Mouse (Mus musculus): ENCODE data around the gene Adam12. TPM values are rescaled to one million over a fixed set of nuclear protein-coding genes. Genes with fewer than 3 reads are reported as not detected.

The Adam12 gene
- polyA plus RNA-seq, 1 experiment from 2014 or later: 3.2 TPM

DNA sequence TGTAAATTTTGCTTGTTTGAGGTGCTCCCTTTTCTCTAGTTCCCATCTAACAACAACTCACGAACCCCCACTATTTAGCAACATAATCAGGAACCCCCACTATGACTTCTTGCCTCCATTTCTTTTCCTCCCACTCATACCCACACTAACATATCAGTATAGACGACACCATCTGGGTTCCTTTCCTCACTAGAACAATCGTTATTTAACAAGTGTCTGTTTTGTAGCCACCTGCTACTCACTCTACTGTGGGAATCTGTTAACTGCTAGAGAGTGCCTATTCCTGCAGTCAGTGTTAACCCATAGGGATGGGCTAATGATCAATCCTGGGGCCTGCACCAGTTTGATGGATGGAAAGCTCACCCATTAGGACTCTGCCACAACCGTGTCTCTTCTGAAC is 245.7 kb downstream of the Adam12 start:
- Histone ChIP-seq H3K27ac (replicated peaks) (no peak overlapping the region), H3K27me3 (replicated peaks) (no peaks in the 10 kb centered on the region), H3K4me3 (no peak overlapping the region), H3K4me1 (peaks cover 24% of the 10 kb centered on the region), H3K36me3 (no peaks in the 10 kb centered on the region), H3K4me2 (no peak overlapping the region), H3K9ac (no peak overlapping the region), H3K9me3 (no peaks in the 10 kb centered on the region)
- WGBS: 74% methylated on average over 4 of the region's 4 CpGs
- ATAC-seq (ENCODE audit: extremely low read depth, insufficient number of reproducible peaks, low FRiP score, low TSS enrichment): no peak

DNA sequence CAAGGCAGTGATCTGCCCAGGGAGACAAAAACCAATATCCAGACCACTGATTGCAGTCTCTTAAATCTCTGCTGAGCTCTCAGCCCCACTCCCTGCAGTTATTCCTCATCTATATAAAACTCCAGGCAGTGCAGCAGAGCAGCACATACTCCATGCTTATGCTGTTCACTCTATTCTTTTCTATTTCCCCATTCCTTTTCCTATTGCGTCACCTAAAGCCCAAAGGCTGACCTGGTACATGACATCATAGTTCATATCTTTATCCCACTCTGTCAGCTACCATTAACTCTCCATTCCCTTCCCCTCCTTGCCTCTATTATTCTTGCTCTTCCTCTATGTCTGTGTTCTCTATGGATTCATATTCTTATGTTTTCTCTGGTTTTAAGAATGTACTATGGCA is 246.3 kb downstream of the Adam12 start:
- Histone ChIP-seq H3K27ac (replicated peaks) (no peak overlapping the region), H3K4me1 (peaks cover 19% of the 10 kb centered on the region), H3K9me3 (no peaks in the 10 kb centered on the region), H3K4me2 (no peak overlapping the region), H3K9ac (no peak overlapping the region), H3K27me3 (replicated peaks) (no peaks in the 10 kb centered on the region), H3K4me3 (no peak overlapping the region), H3K36me3 (no peaks in the 10 kb centered on the region)
- WGBS: 71% methylated on average over 1 of the region's 1 CpGs
- no peak for ATAC-seq (ENCODE audit: extremely low read depth, insufficient number of reproducible peaks, low FRiP score, low TSS enrichment)

DNA sequence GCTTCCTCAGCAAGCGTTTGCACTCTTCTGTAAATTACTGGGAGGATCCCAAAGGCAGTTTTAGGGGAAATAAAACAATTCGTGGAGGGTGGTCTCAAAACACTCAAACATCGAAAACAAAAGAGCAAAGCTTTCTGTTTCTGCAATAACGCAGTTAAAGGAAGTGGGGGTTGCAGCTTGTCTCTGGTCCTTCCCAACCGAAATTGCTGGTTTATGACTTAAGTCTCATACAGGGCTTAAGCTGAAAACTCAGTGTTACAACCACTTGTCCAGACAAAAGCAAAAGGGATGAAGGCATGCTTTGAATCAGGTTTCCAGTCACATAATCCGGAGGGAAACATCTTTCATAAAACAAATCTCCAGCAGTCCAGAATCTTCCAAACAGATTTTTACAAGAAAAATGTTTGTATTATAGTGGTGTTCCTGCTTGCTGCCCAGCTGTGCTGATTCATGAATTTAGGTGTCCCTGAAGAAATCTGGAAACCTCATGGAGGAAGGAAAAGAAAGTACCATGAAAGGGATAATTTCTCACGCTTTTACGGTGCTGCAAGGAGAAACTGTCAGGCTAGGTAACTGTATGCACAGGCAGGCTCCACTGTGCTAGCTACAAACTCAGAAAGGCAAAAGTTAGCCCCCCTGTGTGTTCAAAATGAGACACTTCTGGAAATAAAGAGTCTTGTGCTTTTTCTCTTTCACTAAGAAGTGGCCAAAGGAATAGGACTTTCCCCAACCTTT is 255.4 kb downstream of the Adam12 start:
- no peak overlapping the region for H3K4me3 ChIP-seq
- H3K27me3 ChIP-seq (replicated peaks): no peaks in the 10 kb centered on the region
- WGBS: 64% methylated on average over 8 of the region's 8 CpGs
- no peaks in the 10 kb centered on the region for H3K36me3 ChIP-seq
- H3K27ac ChIP-seq (replicated peaks): no peak overlapping the region
- no peaks in the 10 kb centered on the region for H3K9me3 ChIP-seq
- H3K4me1 ChIP-seq: peaks cover 1% of the 10 kb centered on the region; the same call in 1 of the 2 replicates
- no peak overlapping the region for H3K4me2 ChIP-seq
- no peak for ATAC-seq (ENCODE audit: extremely low read depth, insufficient number of reproducible peaks, low FRiP score, low TSS enrichment)
- no peak overlapping the region for H3K9ac ChIP-seq

DNA sequence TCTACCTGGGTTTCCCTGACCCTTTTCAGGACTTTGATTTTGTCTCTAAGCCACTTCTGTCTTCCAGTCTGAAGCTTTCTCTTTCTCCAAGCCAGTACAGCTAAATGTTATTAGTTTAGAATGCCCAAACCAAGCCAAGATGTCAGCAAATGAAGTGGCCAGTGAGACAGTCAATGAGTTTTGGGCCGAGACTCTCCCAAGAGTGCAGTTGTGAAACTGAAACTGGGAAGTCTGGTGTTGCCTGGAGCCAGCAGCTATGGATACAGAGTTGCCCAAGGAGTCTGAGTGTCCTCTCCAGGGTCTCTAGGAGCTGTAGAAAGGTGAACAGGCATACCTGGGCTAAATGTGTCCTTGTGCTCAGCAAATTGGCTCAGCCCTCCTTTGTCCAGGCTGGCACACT is 260.9 kb downstream of the Adam12 start:
- H3K9ac ChIP-seq: no peak overlapping the region
- ATAC-seq (ENCODE audit: extremely low read depth, insufficient number of reproducible peaks, low FRiP score, low TSS enrichment): no peak
- 64% methylated on average over 1 of the region's 1 CpGs for WGBS

DNA sequence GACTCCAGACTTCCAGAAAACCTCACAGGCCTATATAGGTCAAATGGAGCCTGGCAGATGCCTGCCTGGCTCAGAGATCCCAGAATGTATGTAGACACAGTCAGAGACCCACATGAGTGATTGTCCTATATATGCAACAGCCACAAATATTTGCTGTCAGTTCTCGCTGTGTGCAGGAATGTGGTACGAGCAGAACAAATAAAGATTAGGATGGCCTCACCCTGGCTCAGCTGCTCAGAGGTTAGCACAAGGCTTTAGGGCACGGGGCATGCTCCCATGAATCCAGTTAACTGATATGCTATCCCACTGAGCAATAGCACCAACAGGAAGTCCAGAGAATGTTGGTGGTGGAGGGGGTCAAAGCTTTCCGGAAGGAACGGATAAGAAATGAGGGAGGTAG is 261.5 kb downstream of the Adam12 start:
- 0 out of 2 replicates have a peak overlapping the region, but pooled peaks have one; percentile 3 for H3K27ac ChIP-seq (replicated peaks)
- no peaks in the 10 kb centered on the region for H3K27me3 ChIP-seq (replicated peaks)
- WGBS: 33% methylated on average over 5 of the region's 5 CpGs
- peaks cover 17% of the 10 kb centered on the region for H3K4me1 ChIP-seq
- no peaks in the 10 kb centered on the region for H3K9me3 ChIP-seq
- H3K4me2 ChIP-seq: no peak overlapping the region
- no peak overlapping the region for H3K9ac ChIP-seq
- no peaks in the 10 kb centered on the region for H3K36me3 ChIP-seq
- no peak for ATAC-seq (ENCODE audit: extremely low read depth, insufficient number of reproducible peaks, low FRiP score, low TSS enrichment)
- H3K4me3 ChIP-seq: no peak overlapping the region

More for the DNA sequence above, 260.9 kb downstream of the Adam12 start:
- Histone ChIP-seq H3K4me3 (no peak overlapping the region), H3K4me2 (no peak overlapping the region), H3K27me3 (replicated peaks) (no peaks in the 10 kb centered on the region), H3K36me3 (no peaks in the 10 kb centered on the region), H3K9me3 (no peaks in the 10 kb centered on the region), H3K27ac (replicated peaks) (peak overlapping the region; percentile 24; the same call in 1 of the 2 replicates), H3K4me1 (peaks cover 17% of the 10 kb centered on the region)

DNA sequence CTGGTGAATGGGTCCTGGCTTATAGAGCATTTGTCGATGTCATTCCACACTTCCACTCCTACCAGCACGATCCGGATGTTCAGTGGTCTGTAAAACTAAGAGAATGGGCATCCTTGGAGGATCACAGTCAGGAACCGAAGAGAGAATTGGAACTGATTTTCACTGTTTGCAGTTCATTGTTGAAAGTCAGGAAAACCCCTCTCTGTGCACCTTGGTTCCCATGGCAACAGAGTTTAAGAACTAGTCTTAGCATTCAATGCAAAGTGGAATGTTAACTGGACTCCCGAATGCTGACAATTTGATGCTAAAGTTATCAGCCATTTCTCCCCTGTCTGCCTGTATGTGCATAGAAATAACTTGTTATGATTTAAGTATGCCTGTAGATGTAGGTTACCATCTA is 264.0 kb downstream of the Adam12 start:
- no peaks in the 10 kb centered on the region for H3K27me3 ChIP-seq (replicated peaks)
- peaks cover 36% of the 10 kb centered on the region for H3K4me1 ChIP-seq
- H3K4me3 ChIP-seq: no peak overlapping the region
- no peaks in the 10 kb centered on the region for H3K9me3 ChIP-seq
- H3K9ac ChIP-seq: no peak overlapping the region
- no peak overlapping the region for H3K4me2 ChIP-seq
- H3K27ac ChIP-seq (replicated peaks): no peak overlapping the region
- H3K36me3 ChIP-seq: no peaks in the 10 kb centered on the region
- 88% methylated on average over 5 of the region's 5 CpGs for WGBS
- ATAC-seq (ENCODE audit: extremely low read depth, insufficient number of reproducible peaks, low FRiP score, low TSS enrichment): no peak

DNA sequence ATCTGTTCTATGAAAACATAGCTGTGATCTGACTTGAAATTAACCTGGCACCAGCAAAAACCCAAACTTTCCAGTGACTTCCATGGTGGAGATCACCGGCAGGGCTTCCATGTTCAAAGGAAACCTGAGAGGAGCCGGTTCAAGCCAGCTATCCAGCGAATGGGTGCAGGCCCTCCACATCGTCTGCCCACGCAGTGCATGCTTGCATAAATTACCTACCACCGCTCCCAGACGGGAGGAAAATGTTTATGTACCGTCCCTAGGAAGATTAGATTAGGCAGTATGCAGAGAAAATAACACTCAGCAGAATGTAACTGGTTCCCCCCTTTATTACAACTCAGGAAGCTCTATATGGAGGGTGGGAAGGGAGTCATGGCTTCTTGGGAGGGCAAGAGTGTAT is 268.4 kb downstream of the Adam12 start:
- no peak overlapping the region for H3K4me2 ChIP-seq
- WGBS: 34% methylated on average over 8 of the region's 8 CpGs
- 0 out of 2 replicates have a peak, but pooled peaks cover 3% of the 10 kb centered on the region for H3K36me3 ChIP-seq
- H3K9me3 ChIP-seq: no peaks in the 10 kb centered on the region
- 0 out of 2 replicates have a peak overlapping the region, but pooled peaks have one; percentile 15 for H3K27ac ChIP-seq (replicated peaks)
- H3K27me3 ChIP-seq (replicated peaks): no peaks in the 10 kb centered on the region
- no peak for ATAC-seq (ENCODE audit: extremely low read depth, insufficient number of reproducible peaks, low FRiP score, low TSS enrichment)
- peaks cover 35% of the 10 kb centered on the region for H3K4me1 ChIP-seq
- no peak overlapping the region for H3K9ac ChIP-seq
- H3K4me3 ChIP-seq: no peak overlapping the region

DNA sequence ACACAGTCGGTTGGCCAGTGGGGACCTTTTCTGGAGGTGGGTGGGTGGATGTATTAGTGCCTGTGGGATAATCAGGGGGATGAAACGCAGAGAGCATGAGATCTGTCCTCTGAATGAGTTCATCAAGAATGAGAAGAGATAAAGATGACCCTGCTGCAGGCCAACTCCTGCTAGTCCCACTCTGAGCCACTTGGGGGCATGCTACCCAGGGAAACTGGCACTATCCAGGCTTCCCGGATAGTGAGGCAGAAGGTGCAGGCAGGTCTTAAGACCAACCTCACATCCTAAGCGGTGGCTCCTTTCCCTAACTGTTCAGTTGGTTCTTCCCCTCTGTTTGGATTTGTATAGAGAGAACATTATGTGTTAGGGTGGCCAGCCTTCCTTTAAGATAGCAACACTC is 272.7 kb downstream of the Adam12 start:
- Histone ChIP-seq H3K9ac (no peak overlapping the region), H3K4me3 (no peak overlapping the region), H3K4me1 (peaks cover 43% of the 10 kb centered on the region), H3K27me3 (replicated peaks) (no peaks in the 10 kb centered on the region), H3K36me3 (0 out of 2 replicates have a peak, but pooled peaks cover 3% of the 10 kb centered on the region), H3K27ac (replicated peaks) (no peak overlapping the region), H3K4me2 (no peak overlapping the region), H3K9me3 (no peaks in the 10 kb centered on the region)
- WGBS: 39% methylated on average over 4 of the region's 4 CpGs
- ATAC-seq (ENCODE audit: extremely low read depth, insufficient number of reproducible peaks, low FRiP score, low TSS enrichment): no peak

DNA sequence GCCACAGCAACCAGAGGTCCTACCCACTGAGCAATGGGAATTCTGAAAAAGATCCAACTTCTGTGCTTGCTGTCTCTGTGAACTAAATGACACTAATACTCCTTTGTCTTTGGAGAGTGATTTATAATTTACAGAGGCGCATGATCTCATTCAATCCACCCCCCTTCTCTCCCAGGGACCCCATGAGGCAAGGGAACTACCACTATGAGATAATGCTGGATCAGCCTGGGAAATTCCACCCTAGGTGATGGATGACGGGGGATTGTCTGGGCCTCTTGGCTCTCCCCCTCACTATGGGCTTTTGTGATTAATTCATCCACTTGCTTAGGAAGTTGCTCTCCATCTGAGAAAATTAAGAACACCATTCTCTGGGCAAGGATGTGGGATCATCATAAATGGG is 274.1 kb downstream of the Adam12 start:
- Histone ChIP-seq H3K27me3 (replicated peaks) (no peaks in the 10 kb centered on the region), H3K9ac (no peak overlapping the region), H3K4me1 (peaks cover 41% of the 10 kb centered on the region), H3K36me3 (0 out of 2 replicates have a peak, but pooled peaks cover 3% of the 10 kb centered on the region), H3K4me3 (no peak overlapping the region), H3K9me3 (no peaks in the 10 kb centered on the region), H3K4me2 (no peak overlapping the region), H3K27ac (replicated peaks) (no peak overlapping the region; the same call in 1 of the 2 replicates)
- ATAC-seq (ENCODE audit: extremely low read depth, insufficient number of reproducible peaks, low FRiP score, low TSS enrichment): no peak
- 54% methylated on average over 2 of the region's 2 CpGs for WGBS

DNA sequence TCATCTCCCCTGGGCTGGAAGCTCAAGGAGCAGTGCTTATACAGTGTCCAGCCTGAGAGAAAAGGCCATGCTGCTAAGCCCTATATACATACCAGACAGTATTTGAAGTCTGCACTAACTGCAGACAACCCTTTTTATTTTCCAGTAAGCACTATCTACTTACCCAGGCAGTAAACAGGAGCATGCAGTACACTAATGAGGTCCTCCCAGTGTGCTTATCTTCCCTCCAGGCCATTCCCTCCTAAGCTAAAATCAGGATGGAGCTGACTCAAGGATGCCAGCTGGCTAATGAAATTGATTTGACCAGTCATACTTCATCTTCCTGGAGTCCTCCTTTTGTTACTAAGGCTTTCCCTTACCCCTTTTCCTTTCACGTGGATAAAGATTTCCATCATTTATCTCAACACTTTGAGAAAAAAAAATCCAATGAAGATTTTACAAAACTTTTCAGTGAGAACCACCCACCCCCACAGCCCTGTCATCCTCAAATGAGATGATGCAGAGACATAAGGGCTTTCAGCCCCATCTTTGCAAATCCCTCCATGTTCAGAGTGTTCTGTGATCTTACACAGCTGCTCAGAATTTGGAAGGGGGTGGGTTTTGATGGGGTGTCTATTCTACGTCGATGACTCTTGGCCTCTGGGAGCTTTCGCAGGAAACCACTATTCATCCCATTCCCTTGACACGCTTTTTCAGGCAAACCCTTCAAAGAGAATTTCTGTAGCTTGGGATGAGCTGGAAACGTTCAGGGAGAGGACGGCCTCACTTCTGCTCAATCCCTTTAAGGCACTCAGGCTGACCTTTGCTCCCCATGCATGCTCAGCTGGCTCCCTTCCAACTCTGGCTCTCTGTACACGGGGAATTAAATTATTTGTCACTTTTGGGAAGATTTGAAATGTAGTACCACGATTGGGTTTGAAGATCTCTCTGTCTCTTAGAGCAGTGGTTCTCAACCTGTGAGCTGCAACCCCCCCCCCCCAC is 277.5 kb downstream of the Adam12 start:
- Histone ChIP-seq H3K27me3 (replicated peaks) (no peaks in the 10 kb centered on the region), H3K4me3 (no peak overlapping the region), H3K4me2 (no peak overlapping the region), H3K36me3 (no peaks in the 10 kb centered on the region), H3K9ac (no peak overlapping the region), H3K27ac (replicated peaks) (no peak overlapping the region; the same call in 1 of the 2 replicates), H3K9me3 (no peaks in the 10 kb centered on the region), H3K4me1 (peaks cover 55% of the 10 kb centered on the region)
- no peak for ATAC-seq (ENCODE audit: extremely low read depth, insufficient number of reproducible peaks, low FRiP score, low TSS enrichment)
- WGBS: 54% methylated on average over 9 of the region's 9 CpGs

DNA sequence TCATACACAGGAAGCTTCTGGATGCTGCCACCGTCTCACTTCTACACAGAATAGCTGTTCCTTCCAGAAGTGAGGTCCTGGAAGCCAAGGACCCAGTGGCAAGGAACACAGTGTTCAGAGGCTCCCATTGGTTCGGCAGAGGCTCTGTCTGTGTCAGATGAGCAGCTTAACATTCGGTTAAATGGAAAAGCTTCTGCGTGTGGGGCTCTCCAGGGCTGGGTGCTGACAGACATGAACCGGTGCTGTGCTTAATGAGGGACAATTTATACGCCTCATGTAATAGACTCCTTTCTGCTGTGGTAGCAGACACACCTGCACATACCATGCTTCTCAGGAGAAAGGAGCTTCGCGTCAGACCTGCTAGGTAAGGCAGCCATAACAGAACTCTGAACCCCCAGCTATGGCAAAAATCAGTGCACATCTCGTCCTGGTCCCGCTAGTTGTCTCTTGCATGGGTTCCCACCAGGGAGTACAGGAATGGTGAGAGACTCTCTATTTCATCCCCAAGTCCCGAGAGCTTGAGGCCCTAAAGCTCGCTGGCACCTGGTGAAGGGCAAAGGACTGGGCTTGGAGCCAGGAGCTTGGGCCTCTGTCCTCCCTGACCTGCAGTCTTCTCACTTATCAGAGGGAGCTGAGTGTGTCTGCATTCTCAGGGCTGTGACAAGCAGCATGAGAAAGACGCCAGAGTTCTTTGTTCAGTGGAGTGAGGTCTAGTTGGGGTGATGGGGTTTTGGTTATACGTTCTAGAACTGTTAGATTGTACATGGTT is 280.0 kb downstream of the Adam12 start:
- Histone ChIP-seq H3K4me3 (no peak overlapping the region), H3K27me3 (replicated peaks) (no peaks in the 10 kb centered on the region), H3K36me3 (no peaks in the 10 kb centered on the region), H3K9me3 (no peaks in the 10 kb centered on the region), H3K27ac (replicated peaks) (peak overlapping the region; percentile 79), H3K4me1 (peaks cover 41% of the 10 kb centered on the region), H3K4me2 (peak overlapping the region; percentile 16; the same call in 1 of the 2 replicates), H3K9ac (no peak overlapping the region)
- WGBS: 33% methylated on average over 14 of the region's 14 CpGs
- peak; percentile 49; the same call in 1 of the 2 replicates for ATAC-seq (ENCODE audit: extremely low read depth, insufficient number of reproducible peaks, low FRiP score, low TSS enrichment)
